10 mouse cellular contexts compared by ENCODE assay signal in the genomic region with DNA sequence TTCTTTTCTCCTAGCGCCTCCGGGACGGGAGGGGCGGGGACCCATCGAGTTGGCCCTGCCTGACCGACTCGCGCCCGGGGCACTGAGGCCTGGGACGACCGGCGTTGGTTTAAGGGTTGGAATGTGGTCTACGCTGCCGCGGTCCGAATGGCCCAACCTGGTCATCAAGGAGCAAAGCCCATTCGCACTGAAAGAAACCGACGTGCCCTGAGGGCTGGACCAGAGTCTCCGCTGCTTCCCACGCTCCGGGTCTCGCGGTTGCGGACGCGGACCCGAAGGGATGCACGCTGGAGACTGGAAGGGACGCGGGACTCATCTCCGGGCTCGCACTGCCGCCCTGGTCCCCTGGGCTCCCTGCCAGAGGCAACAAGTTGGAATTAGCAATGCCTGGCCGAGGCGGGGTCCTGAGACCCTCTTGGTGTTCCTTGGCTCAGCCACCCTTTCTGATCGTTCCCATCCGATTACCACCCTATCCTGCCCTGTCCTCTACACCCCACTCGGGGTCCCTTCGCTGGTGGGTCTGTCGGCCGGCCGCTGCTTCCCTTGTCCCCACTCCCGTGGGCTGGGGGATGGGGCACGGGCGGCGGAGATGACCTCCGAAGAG. TPM values are rescaled to one million over a fixed set of nuclear protein-coding genes. Genes with fewer than 3 reads are reported as not detected.
A peak's percentile ranks its signal among the peaks of the same experiment; 100 is the strongest.
DNase-seq lines count a peak whose midpoint lies in the region; ATAC-seq and TF ChIP-seq lines count a peak whose summit lies in the region.
"Had no signal": no experiment of that assay in that cellular context is flagged by ENCODE, and none has a peak within 500 bp of the region (broad histone marks: within the 10 kb centered on the region; RNA-seq: fewer than 3 reads in every experiment).

No protein-coding gene starts in this region.

- peak; percentile 31 to 45 for DNase-seq in kidney, postnatal 4 days
- no peak for DNase-seq in kidney, adult 8-10 months
- DNase-seq in left cerebral cortex, adult 2 months (ENCODE audit: extremely low spot score in 1 of 2, low spot score in 2 of 2) = no peak
- DNase-seq in left cerebral cortex, postnatal 10 days (ENCODE audit: extremely low spot score in 1 of 2, low spot score in 2 of 2) = no peak
- DNase-seq in thymus, postnatal 14 days = no peak
- DNase-seq: cerebellum, postnatal 36 days had no signal

- peak overlapping the region; percentile 53 for H3K4me2 ChIP-seq in embryonic facial prominence, embryonic 13.5 days
- H3K4me2 ChIP-seq in intestine, embryonic 15.5 days (replicated peaks) = peak overlapping the region; percentile 40
- H3K4me2 ChIP-seq in neural tube, embryonic 14.5 days (ENCODE audit: low read depth, low read length) = peak overlapping the region; percentile 33

- peak overlapping the region; percentile 44 for H3K9ac ChIP-seq in embryonic facial prominence, embryonic 13.5 days
- H3K9ac ChIP-seq in intestine, embryonic 15.5 days = no peak overlapping the region
- 0 out of 2 replicates have a peak overlapping the region, but pooled peaks have one; percentile 0 for H3K9ac ChIP-seq in neural tube, embryonic 14.5 days (replicated peaks; ENCODE audit: low read depth, low read length)

- no peak for ATAC-seq in embryonic facial prominence, embryonic 13.5 days (ENCODE audit: insufficient number of reproducible peaks, insufficient read depth, low FRiP score, low TSS enrichment, low read depth)
- ATAC-seq in intestine, embryonic 15.5 days = no peak
- ATAC-seq in neural tube, embryonic 14.5 days (ENCODE audit: low read depth) = no peak
- ATAC-seq: Patski had no signal

- peaks cover 49% of the 10 kb centered on the region for H3K4me1 ChIP-seq in embryonic facial prominence, embryonic 13.5 days
- peaks cover 29% of the 10 kb centered on the region for H3K4me1 ChIP-seq in intestine, embryonic 15.5 days (replicated peaks)
- H3K4me1 ChIP-seq in neural tube, embryonic 14.5 days (ENCODE audit: control insufficient read depth, insufficient read depth, low read length) = peaks cover 14% of the 10 kb centered on the region; the same call in 1 of the 2 replicates

- no peak overlapping the region for H3K27ac ChIP-seq in embryonic facial prominence, embryonic 13.5 days
- H3K27ac ChIP-seq in intestine, embryonic 15.5 days = no peak overlapping the region
- peak overlapping the region; percentile 58; the same call in 1 of the 2 replicates for H3K27ac ChIP-seq in neural tube, embryonic 14.5 days (ENCODE audit: low read depth, low read length)
- H3K27ac ChIP-seq in left cerebral cortex, adult 2 months = no peak overlapping the region

- H3K9me3 ChIP-seq in embryonic facial prominence, embryonic 13.5 days = no peaks in the 10 kb centered on the region
- H3K9me3 ChIP-seq in intestine, embryonic 15.5 days = no peaks in the 10 kb centered on the region
- H3K9me3 ChIP-seq in neural tube, embryonic 14.5 days (ENCODE audit: control insufficient read depth, low read length) = no peaks in the 10 kb centered on the region

- intact Hi-C loops in left cerebral cortex, adult 2 months (cut with DNase I) = no loop called here
- intact Hi-C loops in left cerebral cortex, postnatal 10 days (cut with DNase I) = no loop called here

- TF ChIP-seq CTCF in left cerebral cortex, adult 2 months (IDR thresholded peaks at IDR 0.05) = no peak

- H3K27me3 ChIP-seq in embryonic facial prominence, embryonic 13.5 days = peaks cover 100% of the 10 kb centered on the region
- peaks cover 94% of the 10 kb centered on the region for H3K27me3 ChIP-seq in intestine, embryonic 15.5 days (replicated peaks)
- H3K27me3 ChIP-seq in neural tube, embryonic 14.5 days (ENCODE audit: control insufficient read depth, insufficient read depth, low read length) = peaks cover 61% of the 10 kb centered on the region

- no peaks in the 10 kb centered on the region for H3K36me3 ChIP-seq in embryonic facial prominence, embryonic 13.5 days
- no peaks in the 10 kb centered on the region for H3K36me3 ChIP-seq in intestine, embryonic 15.5 days
- H3K36me3 ChIP-seq in neural tube, embryonic 14.5 days (ENCODE audit: control insufficient read depth, insufficient read depth, low read length) = no peaks in the 10 kb centered on the region

- H3K4me3 ChIP-seq in embryonic facial prominence, embryonic 13.5 days = peak overlapping the region; percentile 33
- H3K4me3 ChIP-seq in intestine, embryonic 15.5 days (replicated peaks) = peak overlapping the region; percentile 5
- peak overlapping the region; percentile 14 for H3K4me3 ChIP-seq in neural tube, embryonic 14.5 days (ENCODE audit: low read depth, low read length)
- H3K4me3 ChIP-seq in left cerebral cortex, adult 2 months = no peak overlapping the region

- under 1% methylated on average over 48 of the region's 48 CpGs for WGBS in embryonic facial prominence, embryonic 13.5 days
- under 1% methylated on average over 48 of the region's 48 CpGs for WGBS in intestine, embryonic 15.5 days
- under 1% methylated on average over 48 of the region's 48 CpGs for WGBS in neural tube, embryonic 14.5 days

RNA-seq across cellular contexts. Expression of gene Prdm12, which starts 3.6 kb away (rescaled TPM):
- 0.08 and 0.21 TPM in 2 replicates for polyA plus RNA-seq in embryonic facial prominence, embryonic 13.5 days (2015; fragmentation: Nextera tagmentation; extraction: Ambion mirVana)
- 0.05 and 0.06 TPM in 2 replicates for polyA plus RNA-seq in intestine, embryonic 15.5 days (2015; fragmentation: Nextera tagmentation; extraction: Ambion mirVana)
- polyA plus RNA-seq in neural tube, embryonic 14.5 days (2014; fragmentation: Nextera tagmentation; extraction: Ambion mirVana) = 1.1 and 16.6 TPM in 2 replicates
- under 1 TPM; 0.14 to 0.72 TPM for total RNA-seq in left cerebral cortex, adult 2 months (2021)
- total RNA-seq in left cerebral cortex, postnatal 10 days (2021) = under 1 TPM; 0.36 to 0.54 TPM
- polyA plus RNA-seq: Patski had no signal

RNA-seq across cellular contexts. Expression of gene Exosc2, which starts 34.3 kb away (rescaled TPM):
- 77.0 and 83.8 TPM in 2 replicates for polyA plus RNA-seq in embryonic facial prominence, embryonic 13.5 days (2015; fragmentation: Nextera tagmentation; extraction: Ambion mirVana)
- polyA plus RNA-seq in intestine, embryonic 15.5 days (2015; fragmentation: Nextera tagmentation; extraction: Ambion mirVana) = 63.1 and 69.3 TPM in 2 replicates
- 30.4 and 35.9 TPM in 2 replicates for polyA plus RNA-seq in neural tube, embryonic 14.5 days (2014; fragmentation: Nextera tagmentation; extraction: Ambion mirVana)
- 10 to 100 TPM; 21.3 to 22.8 TPM for total RNA-seq in left cerebral cortex, adult 2 months (2021)
- total RNA-seq in left cerebral cortex, postnatal 10 days (2021) = 10 to 100 TPM; 24.2 to 26.3 TPM

RNA-seq across cellular contexts. Expression of gene Abl1, which starts 51.9 kb away (rescaled TPM):
- polyA plus RNA-seq in embryonic facial prominence, embryonic 13.5 days (2015; fragmentation: Nextera tagmentation; extraction: Ambion mirVana) = 52.5 and 53.2 TPM in 2 replicates
- polyA plus RNA-seq in intestine, embryonic 15.5 days (2015; fragmentation: Nextera tagmentation; extraction: Ambion mirVana) = 31.2 and 31.3 TPM in 2 replicates
- polyA plus RNA-seq in neural tube, embryonic 14.5 days (2014; fragmentation: Nextera tagmentation; extraction: Ambion mirVana) = 14.5 and 20.4 TPM in 2 replicates
- 10 to 100 TPM; 41.0 to 43.2 TPM for total RNA-seq in left cerebral cortex, adult 2 months (2021)
- total RNA-seq in left cerebral cortex, postnatal 10 days (2021) = 10 to 100 TPM; 39.7 to 40.5 TPM

Comparison
In these comparisons a context has a peak if more than half of its experiments do, and no peak if none do; other contexts are left out.
1. DNase-seq: peak in kidney, postnatal 4 days (2 of 2); none in kidney, adult 8-10 months (0 of 2), left cerebral cortex, adult 2 months (0 of 2), left cerebral cortex, postnatal 10 days (0 of 2) and thymus, postnatal 14 days (single experiment).
2. Peak in every context shown above with its lines, with median percentiles within 50 percentile points of each other: H3K4me2 ChIP-seq.